Mouse (Mus musculus): Measurements from ENCODE around the gene Grtp1.

GRCm38 (mm10) chr8:13149866-13150265 is 50.6 kb downstream of the Grtp1 start:
- TF ChIP-seq CTCF (IDR thresholded peaks at IDR 0.05; ENCODE audit: control insufficient read depth, insufficient read depth, insufficient replicate concordance, low read depth, low read length) (no peak), POLR2A (IDR thresholded peaks at IDR 0.05; ENCODE audit: control insufficient read depth, low read depth, low read length) (no peak)

Measured in testis, adult 2 months (tissue).